Mouse (Mus musculus): ENCODE measurements around the gene St13. TPM values are rescaled to one million over a fixed set of nuclear protein-coding genes. Genes with fewer than 3 reads are reported as not detected.
"Not testable (repeated sequence)": the region's sequence is repeated elsewhere in the genome, so short reads cannot be mapped to it uniquely, and the experiment has no call there.

Gene St13
- polyA plus RNA-seq (2016; fragmentation: Nextera tagmentation; extraction: Ambion mirVana), result 202 and 203 TPM in 2 replicates

DNA sequence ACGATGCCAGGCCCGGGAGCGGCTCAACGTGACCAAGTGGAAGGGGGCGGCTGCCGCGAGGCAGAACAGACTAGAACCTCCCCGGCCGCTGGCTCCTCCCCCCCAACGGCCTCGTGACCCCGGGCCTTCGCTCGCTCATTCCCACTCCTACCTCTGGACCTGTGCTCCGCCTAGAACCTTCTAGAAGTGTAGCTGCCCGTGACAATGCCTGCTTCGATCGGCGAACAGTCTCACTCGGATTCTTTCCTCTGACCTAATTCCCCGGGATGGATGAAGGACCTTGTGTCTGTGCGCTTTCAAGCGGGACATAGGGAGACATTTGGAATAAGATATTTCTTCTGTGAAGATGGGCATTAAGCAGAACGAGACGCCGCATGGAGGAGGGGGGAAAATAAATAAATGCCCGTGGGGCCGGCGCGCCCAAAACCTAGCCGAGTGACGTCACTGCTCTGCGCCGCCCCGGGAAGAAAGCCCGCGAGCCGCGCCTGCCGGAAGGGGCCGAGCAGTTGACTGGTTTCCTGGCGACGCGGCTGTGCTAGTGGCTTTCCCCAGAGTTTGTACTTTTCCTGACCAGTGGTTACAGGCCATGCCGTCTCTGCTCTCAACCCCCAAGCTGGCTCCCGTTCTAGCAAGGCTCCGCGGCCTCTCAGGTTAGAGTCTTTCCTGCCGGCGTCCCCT, at the start of gene St13, which contains the start of gene Xpnpep3:
Gene St13 (minus strand): TSS at position 440 of the 678 bp plus-strand sequence.
Gene Xpnpep3 (plus strand): TSS at position 501 of the 678 bp plus-strand sequence.
- Histone ChIP-seq H3K36me3 (0 out of 2 replicates have a peak, but pooled peaks cover 3% of the 10 kb centered on the region), H3K4me2 (replicated peaks) (peak within 1 kb of the TSS; percentile 88), H3K27ac (replicated peaks) (peak within 1 kb of the TSS; percentile 93), H3K4me3 (peak within 1 kb of the TSS; percentile 80), H3K9ac (replicated peaks) (peak within 1 kb of the TSS; percentile 90), H3K4me1 (peaks cover 29% of the 10 kb centered on the region), H3K9me3 (no peaks in the 10 kb centered on the region), H3K27me3 (no peaks in the 10 kb centered on the region)
- WGBS, result under 1% methylated on average over 43 of the region's 50 CpGs
- peak; percentile 98 for ATAC-seq (ENCODE audit: low FRiP score, low read depth)

DNA sequence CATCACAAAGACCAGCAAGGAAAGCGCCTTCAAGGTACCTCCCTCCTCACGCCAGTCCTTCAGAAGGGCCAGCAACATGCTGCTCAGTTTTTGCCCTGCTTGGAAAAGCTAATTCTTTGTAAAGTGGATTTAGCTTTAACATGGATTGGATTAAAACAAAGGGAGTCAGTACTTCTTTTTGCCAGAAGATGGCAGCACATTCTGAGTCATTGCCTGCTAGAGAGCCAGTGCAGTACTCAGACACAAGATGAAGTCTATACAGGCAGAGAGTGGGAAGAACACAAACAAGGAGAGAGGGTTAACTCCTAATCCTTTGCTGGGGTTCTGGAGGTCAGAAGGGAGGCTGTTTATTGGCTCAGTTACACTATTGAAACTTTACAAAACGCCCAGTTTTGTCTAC, 48.6 kb upstream of the St13 start:
- H3K27me3 ChIP-seq, result no peaks in the 10 kb centered on the region
- no peak overlapping the region for H3K9ac ChIP-seq (replicated peaks)
- no peaks in the 10 kb centered on the region for H3K4me1 ChIP-seq
- H3K4me2 ChIP-seq (replicated peaks), result no peak overlapping the region
- H3K36me3 ChIP-seq, result peaks cover 24% of the 10 kb centered on the region
- no peak for ATAC-seq (ENCODE audit: low FRiP score, low read depth)
- H3K9me3 ChIP-seq, result no peaks in the 10 kb centered on the region
- no peak overlapping the region for H3K27ac ChIP-seq (replicated peaks)
- WGBS, result 49% methylated on average over 3 of the region's 3 CpGs
- H3K4me3 ChIP-seq, result no peak overlapping the region

DNA sequence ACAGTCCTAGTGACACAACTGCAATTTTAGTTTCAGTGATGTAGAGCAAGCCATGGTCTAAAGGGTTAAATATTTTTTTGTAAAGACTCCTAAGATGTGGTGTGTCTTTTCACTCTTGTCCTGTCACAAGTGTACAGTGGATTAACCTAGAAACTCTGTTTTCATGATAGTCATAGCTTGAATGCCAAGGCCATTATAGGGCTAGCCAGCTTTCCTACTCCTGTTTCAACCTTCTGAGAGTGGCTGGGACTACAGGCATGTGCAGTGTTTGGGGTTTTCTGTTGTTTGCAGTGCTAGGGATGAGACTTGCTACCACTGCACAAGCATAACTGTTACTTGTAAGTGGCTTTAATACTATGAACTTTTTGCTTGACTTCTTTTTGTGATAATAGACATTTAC, 39.4 kb upstream of the St13 start:
- Histone ChIP-seq H3K4me2 (replicated peaks) (no peak overlapping the region), H3K4me1 (no peaks in the 10 kb centered on the region), H3K36me3 (peaks cover 27% of the 10 kb centered on the region), H3K27me3 (no peaks in the 10 kb centered on the region), H3K9ac (replicated peaks) (no peak overlapping the region), H3K9me3 (no peaks in the 10 kb centered on the region), H3K27ac (replicated peaks) (no peak overlapping the region), H3K4me3 (no peak overlapping the region)
- ATAC-seq (ENCODE audit: low FRiP score, low read depth), result no peak

DNA sequence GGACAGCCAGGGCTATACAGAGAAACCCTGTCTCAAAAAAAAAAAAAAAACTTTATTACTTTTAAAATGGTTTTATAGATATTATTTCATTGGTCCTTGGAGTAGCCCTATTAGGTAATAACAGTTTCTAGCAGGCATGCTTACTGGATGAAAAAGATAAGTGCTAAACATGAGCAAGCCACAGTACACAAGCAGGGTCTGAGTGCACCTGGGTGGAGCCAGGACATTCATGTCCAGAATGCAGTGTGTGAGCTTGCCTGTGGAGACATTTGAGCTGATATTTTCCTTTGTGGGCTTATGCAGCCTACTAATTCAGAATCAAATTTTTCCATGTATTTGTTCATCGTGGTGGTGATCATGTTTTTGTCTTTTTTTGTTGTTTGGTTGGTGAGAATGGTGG, 38.5 kb upstream of the St13 start:
- Histone ChIP-seq H3K36me3 (peaks cover 27% of the 10 kb centered on the region), H3K27ac (replicated peaks) (no peak overlapping the region), H3K4me3 (no peak overlapping the region), H3K9me3 (no peaks in the 10 kb centered on the region), H3K27me3 (no peaks in the 10 kb centered on the region), H3K4me2 (replicated peaks) (no peak overlapping the region), H3K9ac (replicated peaks) (no peak overlapping the region), H3K4me1 (no peaks in the 10 kb centered on the region)
- WGBS, result 94% methylated on average over 1 of the region's 1 CpGs
- ATAC-seq (ENCODE audit: low FRiP score, low read depth), result no peak

DNA sequence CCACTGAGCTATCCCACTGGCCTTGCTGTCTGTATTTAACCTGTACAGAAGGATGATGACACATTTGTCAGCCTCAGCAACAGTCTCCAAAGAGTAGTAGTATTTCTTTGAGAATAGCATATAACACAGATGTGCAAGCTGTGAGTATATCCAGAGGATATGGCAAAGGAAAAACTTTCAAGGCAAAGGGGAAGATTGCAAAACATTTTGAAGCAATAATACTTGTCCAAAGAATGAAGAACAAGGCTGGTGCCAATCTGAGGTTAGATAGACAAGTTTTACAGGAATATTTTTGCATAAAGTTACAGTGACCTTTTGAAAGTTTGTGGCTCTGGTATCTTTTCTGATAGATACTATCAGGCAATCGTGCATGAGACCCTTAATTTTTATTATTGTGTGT, 31.3 kb upstream of the St13 start:
- peaks cover 30% of the 10 kb centered on the region for H3K36me3 ChIP-seq
- H3K27ac ChIP-seq (replicated peaks), result no peak overlapping the region

DNA sequence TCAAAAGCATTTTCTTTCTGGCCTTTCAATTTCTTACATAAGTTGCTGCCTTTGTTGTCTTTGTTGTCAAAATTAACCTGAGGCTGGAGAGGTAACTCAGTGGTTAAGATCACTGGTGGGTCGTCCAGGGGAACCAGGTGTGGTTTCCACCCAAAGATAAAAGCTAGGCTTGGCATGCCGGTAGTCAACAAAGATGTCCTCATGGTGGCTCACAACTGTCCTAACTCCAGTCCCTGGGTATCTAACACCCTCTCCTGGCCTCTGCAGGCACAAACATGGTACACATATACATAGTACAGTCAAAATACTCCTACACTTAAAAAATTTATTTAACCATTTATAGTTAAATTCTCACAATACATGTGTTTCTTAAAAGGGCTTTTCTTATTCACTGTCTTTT, 28.1 kb upstream of the St13 start:
- Histone ChIP-seq H3K36me3 (peaks cover 30% of the 10 kb centered on the region), H3K27ac (replicated peaks) (no peak overlapping the region), H3K4me1 (no peaks in the 10 kb centered on the region), H3K27me3 (no peaks in the 10 kb centered on the region), H3K4me2 (replicated peaks) (no peak overlapping the region), H3K4me3 (no peak overlapping the region), H3K9me3 (no peaks in the 10 kb centered on the region), H3K9ac (replicated peaks) (no peak overlapping the region)
- ATAC-seq (ENCODE audit: low FRiP score, low read depth), result no peak
- WGBS, result 92% methylated on average over 2 of the region's 2 CpGs

More for the DNA sequence above, 31.3 kb upstream of the St13 start:
- H3K4me2 ChIP-seq (replicated peaks), result no peak overlapping the region
- H3K9ac ChIP-seq (replicated peaks), result no peak overlapping the region
- ATAC-seq (ENCODE audit: low FRiP score, low read depth), result no peak
- H3K4me1 ChIP-seq, result no peaks in the 10 kb centered on the region
- H3K4me3 ChIP-seq, result no peak overlapping the region
- H3K27me3 ChIP-seq, result no peaks in the 10 kb centered on the region
- 77% methylated on average over 1 of the region's 1 CpGs for WGBS
- H3K9me3 ChIP-seq, result no peaks in the 10 kb centered on the region

DNA sequence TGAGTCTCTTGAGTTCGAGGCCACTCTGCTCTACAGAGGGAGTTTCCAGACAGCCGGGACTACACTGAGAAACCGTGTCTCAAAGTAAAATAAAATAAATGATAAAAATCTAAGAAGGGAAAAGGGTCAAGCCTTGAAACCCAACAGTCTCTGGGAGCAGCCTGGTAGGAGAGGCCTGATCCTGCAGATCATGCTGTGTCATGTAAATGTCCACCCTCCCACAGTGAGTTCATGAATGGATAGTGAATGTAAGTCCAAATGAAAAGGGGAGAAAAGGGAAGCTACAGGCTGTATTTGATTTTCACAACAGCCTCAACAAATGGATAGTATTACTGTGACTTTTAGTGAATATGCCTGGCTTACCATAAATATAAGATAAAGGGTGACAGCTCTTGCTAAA, 25.4 kb upstream of the St13 start:
- no peak overlapping the region for H3K9ac ChIP-seq (replicated peaks)
- no peak overlapping the region for H3K4me2 ChIP-seq (replicated peaks)
- no peak overlapping the region for H3K27ac ChIP-seq (replicated peaks)
- no peak for ATAC-seq (ENCODE audit: low FRiP score, low read depth)
- H3K4me3 ChIP-seq, result no peak overlapping the region
- 73% methylated on average over 3 of the region's 3 CpGs for WGBS
- peaks cover 9% of the 10 kb centered on the region; the same call in 1 of the 2 replicates for H3K36me3 ChIP-seq
- no peaks in the 10 kb centered on the region for H3K9me3 ChIP-seq
- H3K27me3 ChIP-seq, result no peaks in the 10 kb centered on the region
- no peaks in the 10 kb centered on the region for H3K4me1 ChIP-seq

DNA sequence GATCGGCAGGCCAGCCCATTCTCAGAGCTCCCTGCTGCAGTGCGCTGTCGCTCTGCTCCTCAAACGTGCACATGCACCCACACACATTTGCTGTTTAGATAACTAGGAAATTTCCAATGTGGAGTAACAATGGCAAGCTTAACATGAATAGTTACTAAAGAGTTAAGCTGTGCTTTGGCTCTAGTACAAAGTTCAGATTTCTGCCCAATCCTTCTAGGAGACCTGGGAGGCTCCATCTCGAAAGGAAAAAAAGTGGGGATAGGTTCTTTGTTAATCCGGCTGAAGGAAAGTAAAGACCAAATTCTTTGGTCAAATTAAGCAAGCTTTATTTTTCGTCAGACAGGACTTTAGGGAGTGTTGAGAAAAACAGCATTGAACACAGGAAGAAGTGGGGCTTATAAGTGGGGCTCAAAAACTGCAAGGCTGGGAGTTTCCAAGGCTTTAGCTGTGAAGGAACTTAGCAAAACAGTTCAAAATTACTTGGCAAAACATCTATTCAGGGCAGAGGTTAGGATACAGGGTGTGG, 22.3 kb upstream of the St13 start:
- Histone ChIP-seq H3K4me1 (no peaks in the 10 kb centered on the region), H3K27me3 (no peaks in the 10 kb centered on the region), H3K4me3 (no peak overlapping the region), H3K9ac (replicated peaks) (no peak overlapping the region), H3K9me3 (no peaks in the 10 kb centered on the region), H3K36me3 (0 out of 2 replicates have a peak, but pooled peaks cover 2% of the 10 kb centered on the region), H3K4me2 (replicated peaks) (no peak overlapping the region), H3K27ac (replicated peaks) (0 out of 2 replicates have a peak overlapping the region, but pooled peaks have one; percentile 15)
- ATAC-seq (ENCODE audit: low FRiP score, low read depth), result no peak
- 72% methylated on average over 7 of the region's 7 CpGs for WGBS

DNA sequence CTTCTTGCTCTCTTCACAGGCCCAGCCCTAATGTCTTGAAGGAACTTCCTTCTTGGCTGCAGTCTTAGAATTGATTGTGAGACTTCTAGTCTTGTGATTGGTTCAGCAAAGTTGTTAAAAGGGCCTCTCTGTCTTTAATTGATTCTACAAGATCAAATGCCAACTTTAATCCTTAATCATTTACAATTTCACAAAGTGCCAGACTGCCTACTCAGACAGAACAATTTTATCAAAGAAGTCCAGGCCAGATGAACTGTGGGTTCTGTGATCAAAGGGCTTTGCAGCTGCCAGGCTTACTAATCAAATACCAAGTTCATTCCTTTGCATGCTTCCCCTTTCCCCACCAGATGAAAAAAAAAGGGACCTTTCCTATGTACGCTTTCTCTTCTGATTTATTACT, 21.6 kb upstream of the St13 start:
- H3K9me3 ChIP-seq, result no peaks in the 10 kb centered on the region
- 66% methylated on average over 1 of the region's 1 CpGs for WGBS
- ATAC-seq (ENCODE audit: low FRiP score, low read depth), result no peak
- no peak overlapping the region for H3K4me2 ChIP-seq (replicated peaks)
- no peak overlapping the region for H3K27ac ChIP-seq (replicated peaks)
- H3K27me3 ChIP-seq, result no peaks in the 10 kb centered on the region
- no peak overlapping the region for H3K9ac ChIP-seq (replicated peaks)
- peaks cover 5% of the 10 kb centered on the region; the same call in 1 of the 2 replicates for H3K4me1 ChIP-seq
- no peaks in the 10 kb centered on the region for H3K36me3 ChIP-seq
- H3K4me3 ChIP-seq, result no peak overlapping the region

DNA sequence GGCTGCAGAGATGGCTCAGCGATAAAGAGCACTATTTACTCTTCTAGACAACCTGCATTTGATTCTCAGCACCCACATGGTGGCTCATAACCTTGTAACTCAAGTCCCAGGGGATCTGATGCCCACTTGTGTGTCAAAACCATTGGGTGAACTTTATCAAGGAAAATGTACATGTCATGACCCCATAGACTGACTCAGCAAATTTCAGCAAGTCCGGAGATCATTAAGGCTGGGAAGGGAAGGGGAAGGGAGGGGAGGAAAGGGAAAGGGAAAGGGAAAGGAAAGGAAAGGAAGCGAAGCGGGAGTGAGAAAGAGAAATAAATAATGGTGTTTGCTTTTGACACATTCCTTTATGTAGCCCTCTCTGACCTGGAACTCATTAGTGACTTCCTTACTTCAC, 18.2 kb upstream of the St13 start:
- 89% methylated on average over 4 of the region's 4 CpGs for WGBS
- H3K4me3 ChIP-seq, result no peak overlapping the region
- no peak overlapping the region for H3K27ac ChIP-seq (replicated peaks)
- H3K36me3 ChIP-seq, result no peaks in the 10 kb centered on the region
- no peaks in the 10 kb centered on the region for H3K9me3 ChIP-seq
- H3K27me3 ChIP-seq, result no peaks in the 10 kb centered on the region
- H3K9ac ChIP-seq (replicated peaks), result no peak overlapping the region
- ATAC-seq (ENCODE audit: low FRiP score, low read depth), result no peak
- H3K4me2 ChIP-seq (replicated peaks), result no peak overlapping the region
- peaks cover 5% of the 10 kb centered on the region; the same call in 1 of the 2 replicates for H3K4me1 ChIP-seq

DNA sequence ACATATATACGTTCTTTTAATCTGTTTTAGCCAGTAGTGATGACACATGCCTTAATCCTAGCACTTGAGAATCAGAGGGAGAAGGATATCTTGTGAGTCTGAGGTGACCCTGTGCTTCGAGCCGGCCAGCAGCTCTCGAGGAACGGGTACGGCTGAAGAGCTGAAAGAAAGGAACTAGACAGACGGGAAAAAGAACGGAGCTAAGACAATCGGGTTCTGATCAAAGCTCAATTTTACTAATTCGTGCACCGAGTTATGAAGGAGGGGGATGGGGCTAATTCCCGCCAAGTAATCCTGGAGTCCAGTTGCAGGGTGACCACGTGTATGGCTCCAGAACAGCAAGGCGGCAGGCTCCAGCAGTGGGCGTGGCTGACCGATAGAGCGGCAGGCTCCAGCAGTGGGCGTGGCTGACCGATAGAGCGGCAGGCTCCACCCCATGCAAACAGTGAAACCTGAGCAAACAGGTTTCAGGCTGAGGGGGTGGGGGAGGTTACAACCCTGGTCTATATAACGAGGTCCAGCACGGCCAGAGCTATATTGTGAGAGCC, 17.0 kb upstream of the St13 start:
- not testable (repeated sequence) for H3K27me3 ChIP-seq; H3K4me1 ChIP-seq; H3K36me3 ChIP-seq; H3K27ac ChIP-seq (replicated peaks); H3K9me3 ChIP-seq
- H3K4me2 ChIP-seq (replicated peaks), result peak overlapping the region; percentile 45
- H3K4me3 ChIP-seq, result 0 out of 2 replicates have a peak overlapping the region, but pooled peaks have one; percentile 9
- peak overlapping the region; percentile 24; the same call in 1 of the 2 replicates for H3K9ac ChIP-seq (replicated peaks)
- WGBS, result 6% methylated on average over 22 of the region's 22 CpGs
- ATAC-seq (ENCODE audit: low FRiP score, low read depth), result 0 out of 2 replicates have a peak, but pooled peaks have one; percentile 44

DNA sequence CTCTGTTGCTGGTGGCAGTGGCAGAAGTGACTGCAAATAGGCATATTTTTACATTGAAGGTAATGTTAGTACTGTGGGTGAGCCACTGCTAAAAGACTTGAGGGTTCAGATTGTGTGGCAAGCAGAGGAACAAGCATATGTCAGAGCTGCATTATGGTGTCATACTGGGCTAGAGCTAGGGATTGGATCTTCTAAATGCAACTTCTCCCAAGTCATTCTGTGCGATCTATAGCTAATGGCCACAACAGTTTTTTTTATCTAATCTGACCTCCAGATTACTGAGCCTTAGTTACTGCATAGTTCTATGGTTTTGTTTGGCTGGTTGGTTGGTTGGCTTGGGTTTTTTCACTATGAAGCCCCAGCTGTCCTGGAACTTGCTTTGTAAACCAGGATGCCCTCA, 8.3 kb upstream of the St13 start, which contains the start of gene Dnajb7:
Gene Dnajb7 (minus strand): TSS at position 101 of the 400 bp plus-strand sequence.
- Histone ChIP-seq H3K36me3 (no peaks in the 10 kb centered on the region), H3K4me3 (no peak within 1 kb of the TSS), H3K9ac (replicated peaks) (no peak within 1 kb of the TSS), H3K4me2 (replicated peaks) (no peak within 1 kb of the TSS), H3K9me3 (no peaks in the 10 kb centered on the region), H3K27ac (replicated peaks) (no peak within 1 kb of the TSS), H3K27me3 (no peaks in the 10 kb centered on the region), H3K4me1 (no peaks in the 10 kb centered on the region)
- WGBS, result 100% methylated on average over 1 of the region's 1 CpGs
- ATAC-seq (ENCODE audit: low FRiP score, low read depth), result no peak
